Mouse (Mus musculus): Measurements from ENCODE around the gene Grem1.

GRCm38 (mm10) chr2:113749309-113749708 is 9.1 kb downstream of the Grem1 start:
- no peak for TF ChIP-seq CTCF (IDR thresholded peaks at IDR 0.05; ENCODE audit: low read depth)
- no peak for TF ChIP-seq EP300 (IDR thresholded peaks at IDR 0.05; ENCODE audit: low read depth)

Measured in heart, postnatal 0 days (tissue).